Mouse (Mus musculus) embryonic fibroblast, embryonic 13.5 days (primary cell): ENCODE measurements around the gene Xpo6. TPM values are rescaled to one million over a fixed set of nuclear protein-coding genes. Genes with fewer than 3 reads are reported as not detected.
A peak's percentile ranks its signal among the peaks of the same experiment; 100 is the strongest.

Experiments
- H3K27ac ChIP-seq: 2 replicates; pipeline ENCODE4 v1.5.1; 2012; ENCODE audit warnings: low read length, control low read depth, inconsistent platforms; ENCODE audit not compliant: insufficient read depth
- H3K4me1 ChIP-seq: 2 replicates; pipeline ENCODE4 v1.6.1; 2011; ENCODE audit warnings: low read length; ENCODE audit not compliant: control insufficient read depth, insufficient read depth
- H3K4me3 ChIP-seq: 2 replicates; pipeline ENCODE4 v1.5.1; 2011; ENCODE audit warnings: mild to moderate bottlenecking, control low read depth, low read length; ENCODE audit not compliant: insufficient read depth
- CTCF ChIP-seq: IDR thresholded peaks from 2 replicates; pipeline ENCODE4 v1.5.1; 2011; ENCODE audit warnings: mild to moderate bottlenecking, control low read depth, low read length, moderate library complexity, borderline replicate concordance; ENCODE audit not compliant: insufficient read depth
- POLR2A ChIP-seq: IDR thresholded peaks from 2 replicates; pipeline ENCODE4 v1.6.1; 2011; ENCODE audit warnings: low read depth, mild to moderate bottlenecking, control low read depth, low read length, moderate library complexity
- polyA plus RNA-seq: library from polyadenylated mRNA; stranded (reverse); fragments of >200 nt; gene quantifications from 2 replicates; pipeline ENCODE4 v1.2.4, GENCODE M21; 2011; ENCODE audit warnings: low read depth; ENCODE audit not compliant: missing spikeins, insufficient read length

Xpo6 gene
- polyA plus RNA-seq, 1 experiment: 108 TPM

GRCm38 (mm10) chr7:126234611-126235010 is 34.3 kb upstream of the Xpo6 start:
- H3K4me3 ChIP-seq: no peak overlapping the region
- TF ChIP-seq CTCF (no peak), POLR2A (no peak)
- no peaks in the 10 kb centered on the region for H3K4me1 ChIP-seq
- H3K27ac ChIP-seq: no peak overlapping the region

- no peak overlapping the region for H3K4me3 ChIP-seq
- TF ChIP-seq CTCF (no peak), POLR2A (no peak)
- no peak overlapping the region for H3K27ac ChIP-seq
- H3K4me1 ChIP-seq: no peaks in the 10 kb centered on the region
These were observed 32.2 kb upstream of the Xpo6 start for GRCm38 (mm10) chr7:126232345-126233071.

GRCm38 (mm10) chr7:126230357-126231148 is 30.3 kb upstream of the Xpo6 start:
- TF ChIP-seq POLR2A (no peak), CTCF (no peak)
- no peaks in the 10 kb centered on the region for H3K4me1 ChIP-seq
- H3K27ac ChIP-seq: no peak overlapping the region
- H3K4me3 ChIP-seq: no peak overlapping the region

GRCm38 (mm10) chr7:126226136-126226535 is 25.8 kb upstream of the Xpo6 start:
- H3K4me1 ChIP-seq: no peaks in the 10 kb centered on the region
- no peak overlapping the region for H3K4me3 ChIP-seq
- no peak overlapping the region for H3K27ac ChIP-seq
- TF ChIP-seq CTCF: no peak

- Histone ChIP-seq H3K4me1 (no peaks in the 10 kb centered on the region), H3K27ac (no peak overlapping the region), H3K4me3 (no peak overlapping the region)
- TF ChIP-seq CTCF (no peak), POLR2A (no peak)
These were observed 22.5 kb upstream of the Xpo6 start for GRCm38 (mm10) chr7:126222753-126223152.

- H3K4me3 ChIP-seq: no peak overlapping the region
- TF ChIP-seq CTCF: no peak
- no peak for TF ChIP-seq POLR2A
- H3K4me1 ChIP-seq: no peaks in the 10 kb centered on the region
- H3K27ac ChIP-seq: no peak overlapping the region
These were observed 20.3 kb upstream of the Xpo6 start for GRCm38 (mm10) chr7:126220611-126221010.

GRCm38 (mm10) chr7:126218311-126218710 is 18.0 kb upstream of the Xpo6 start:
- Histone ChIP-seq H3K4me1 (no peaks in the 10 kb centered on the region), H3K27ac (no peak overlapping the region), H3K4me3 (no peak overlapping the region)
- TF ChIP-seq POLR2A (no peak), CTCF (no peak)

GRCm38 (mm10) chr7:126216867-126217266 is 16.6 kb upstream of the Xpo6 start:
- TF ChIP-seq POLR2A (no peak), CTCF (no peak)
- Histone ChIP-seq H3K4me3 (no peak overlapping the region), H3K27ac (no peak overlapping the region), H3K4me1 (no peaks in the 10 kb centered on the region)

GRCm38 (mm10) chr7:126210856-126211255 is 10.6 kb upstream of the Xpo6 start:
- Histone ChIP-seq H3K27ac (no peak overlapping the region), H3K4me3 (no peak overlapping the region), H3K4me1 (no peaks in the 10 kb centered on the region)
- TF ChIP-seq CTCF (no peak), POLR2A (no peak)

- TF ChIP-seq CTCF (no peak), POLR2A (no peak)
- Histone ChIP-seq H3K27ac (no peak overlapping the region), H3K4me3 (peak overlapping the region; percentile 82; the same call in 1 of the 2 replicates), H3K4me1 (peaks cover 2% of the 10 kb centered on the region)
These were observed 670 bp upstream of the Xpo6 start for GRCm38 (mm10) chr7:126200997-126201345.

- TF ChIP-seq CTCF: no peak
- TF ChIP-seq POLR2A: peak; percentile 64; the same call in 1 of the 2 replicates
- Histone ChIP-seq H3K4me3 (peak overlapping the region; percentile 82), H3K27ac (peak overlapping the region; percentile 17), H3K4me1 (peaks cover 2% of the 10 kb centered on the region)
These were observed 604 bp downstream of the Xpo6 start for GRCm38 (mm10) chr7:126199691-126200102.
